Mouse (Mus musculus) CH12.LX (cell line): Measurements from ENCODE around the gene Prr15.

ENCODE experiments used
- JUND ChIP-seq: conservative IDR thresholded peaks from 2 replicates; pipeline ENCODE4 v1.6.1; 2011; ENCODE audit warnings: low read depth, low read length, improper control_type of control experiment
- RAD21 ChIP-seq: IDR thresholded peaks from 2 replicates; pipeline ENCODE4 v1.6.1; 2011; ENCODE audit warnings: low read depth, mild to moderate bottlenecking, low read length, improper control_type of control experiment, moderate library complexity

GRCm38 (mm10) chr6:54289774-54290500 lies 35.7 kb upstream of the Prr15 start:
- no peak for TF ChIP-seq RAD21
- TF ChIP-seq JUND = no peak
